Mouse (Mus musculus) stomach, embryonic 15.5 days (tissue): Measurements from ENCODE around the gene Prol1. TPM values are rescaled to one million over a fixed set of nuclear protein-coding genes. Genes with fewer than 3 reads are reported as not detected.
A peak's percentile ranks its signal among the peaks of the same experiment; 100 is the strongest.
"Not testable (repeated sequence)": the region's sequence is repeated elsewhere in the genome, so short reads cannot be mapped to it uniquely, and the experiment has no call there.

Experiments used
- ATAC-seq: fragments of 200-750 bp; cut with Nextera tagmentation; 2 replicates; pipeline ENCODE4 v1.8.0; 2017; ENCODE audit warnings: low read depth, moderate number of reproducible peaks, moderate TSS enrichment; ENCODE audit not compliant: insufficient read depth, low FRiP score
- H3K27ac ChIP-seq: fragments of 300-500 bp; sonication (generic); 2 replicates; pipeline ENCODE4 v1.5.1; 2015; ENCODE audit warnings: mild to moderate bottlenecking, inconsistent platforms
- H3K27me3 ChIP-seq: fragments of 300-500 bp; sonication (generic); replicated peaks from 2 replicates; pipeline ENCODE4 v1.6.1; 2015; ENCODE audit warnings: inconsistent platforms
- H3K36me3 ChIP-seq: fragments of 300-500 bp; sonication (generic); 2 replicates; pipeline ENCODE4 v1.6.1; 2015; ENCODE audit warnings: inconsistent platforms
- H3K4me1 ChIP-seq: fragments of 300-500 bp; sonication (generic); 2 replicates; pipeline ENCODE4 v1.6.1; 2015; ENCODE audit warnings: inconsistent platforms
- H3K4me2 ChIP-seq: fragments of 300-500 bp; sonication (generic); 2 replicates; pipeline ENCODE4 v1.6.1; 2015; ENCODE audit warnings: mild to moderate bottlenecking, inconsistent platforms
- H3K4me3 ChIP-seq: fragments of 300-500 bp; sonication (generic); replicated peaks from 2 replicates; pipeline ENCODE4 v1.5.1; 2015; ENCODE audit warnings: inconsistent platforms
- H3K9ac ChIP-seq: fragments of 300-500 bp; sonication (generic); 2 replicates; pipeline ENCODE4 v1.6.1; 2015; ENCODE audit warnings: inconsistent platforms
- H3K9me3 ChIP-seq: fragments of 300-500 bp; sonication (generic); 2 replicates; pipeline ENCODE4 v1.6.1; 2016; ENCODE audit warnings: inconsistent platforms
- WGBS: fragments of 180-500 bp; shearing (Covaris S2); methylation state at CpG from one replicate; pipeline ENCODE4 v1.1.7; 2015; 5-methylcytosine and 5-hydroxymethylcytosine counted together
- polyA plus RNA-seq: library from polyadenylated mRNA; unstranded; fragments of >200 nt; fragmentation: Nextera tagmentation; extraction: Ambion mirVana; gene quantifications from 2 replicates; pipeline ENCODE4 v1.2.1, GENCODE M21; 2015

Prol1 gene
- not detected in 2 replicates for polyA plus RNA-seq

DNA sequence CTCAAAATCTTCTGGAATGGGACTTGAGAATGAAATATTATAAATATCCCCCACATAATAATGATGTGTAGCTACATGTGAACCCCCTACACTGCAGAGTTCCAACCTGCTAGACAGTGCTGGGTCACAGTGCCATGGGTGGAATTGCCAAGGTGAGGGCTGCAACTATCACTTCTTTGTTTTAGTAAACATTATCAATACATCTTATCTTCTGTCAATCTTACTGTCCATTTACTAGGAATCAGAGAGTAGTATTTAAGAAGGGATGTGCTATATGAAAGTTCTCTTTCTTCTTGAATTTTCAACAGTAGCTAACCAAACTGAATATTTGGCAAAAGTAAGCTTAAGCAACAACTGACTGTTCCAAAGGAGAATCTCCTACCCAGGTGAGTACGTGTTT is at the start of gene Prol1:
Prol1 (plus strand) TSS at position 301 of the 400 bp plus-strand sequence.
- no peak within 1 kb of the TSS for H3K4me3 ChIP-seq
- no peak within 1 kb of the TSS for H3K27ac ChIP-seq
- no peaks in the 10 kb centered on the region for H3K36me3 ChIP-seq
- ATAC-seq: no peak
- H3K9ac ChIP-seq: no peak within 1 kb of the TSS
- no peak within 1 kb of the TSS for H3K4me2 ChIP-seq
- no peaks in the 10 kb centered on the region for H3K4me1 ChIP-seq
- WGBS: 79% methylated on average over 1 of the region's 1 CpGs
- no peaks in the 10 kb centered on the region for H3K27me3 ChIP-seq
- H3K9me3 ChIP-seq: no peaks in the 10 kb centered on the region

DNA sequence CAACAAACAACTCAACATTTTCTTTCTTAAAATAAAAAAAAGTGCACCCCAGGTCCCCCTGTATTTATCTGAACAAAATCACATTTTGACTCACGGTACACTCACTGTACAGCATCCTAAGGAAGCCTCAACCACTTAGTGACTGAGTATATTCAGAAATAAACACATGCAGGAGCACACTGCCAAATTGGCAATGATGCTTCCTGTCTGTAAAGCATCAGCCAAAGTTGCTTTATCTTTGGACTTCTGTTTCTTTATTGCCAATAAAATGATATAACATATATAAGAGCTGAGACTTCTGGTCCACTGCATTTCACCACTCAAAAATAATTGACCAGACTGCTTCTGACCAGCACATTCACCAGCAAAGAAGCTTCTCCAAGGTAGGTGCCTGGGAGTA is 48.5 kb upstream of the Prol1 start, which contains the start of gene Gm7714:
Gm7714 (plus strand) TSS at position 301 of the 400 bp plus-strand sequence.
- no peak for ATAC-seq
- Histone ChIP-seq H3K27me3 (no peaks in the 10 kb centered on the region), H3K4me1 (no peaks in the 10 kb centered on the region), H3K4me2 (no peak within 1 kb of the TSS), H3K4me3 (no peak within 1 kb of the TSS), H3K9me3 (no peaks in the 10 kb centered on the region), H3K36me3 (no peaks in the 10 kb centered on the region), H3K27ac (no peak within 1 kb of the TSS), H3K9ac (no peak within 1 kb of the TSS)
- 67% methylated on average over 1 of the region's 1 CpGs for WGBS

DNA sequence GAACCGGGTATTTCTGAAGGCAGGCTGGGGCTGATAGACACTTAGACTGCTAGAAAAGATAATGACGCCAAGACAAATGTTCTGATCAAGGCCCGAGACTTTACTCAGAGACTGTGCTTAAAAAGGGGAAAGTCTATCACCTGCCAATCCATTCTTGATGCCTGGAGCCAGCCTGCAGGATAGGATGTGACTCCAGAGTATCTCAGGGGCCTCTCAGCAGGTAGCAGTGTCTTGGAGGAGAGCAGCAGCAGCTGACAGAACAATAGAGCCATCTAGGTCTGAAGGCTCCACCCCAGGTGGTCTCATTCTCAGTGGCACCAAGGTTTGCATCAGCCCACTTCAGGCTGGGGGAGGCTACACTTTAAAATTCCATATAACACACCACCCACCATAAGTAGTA is 5.8 kb upstream of the Prol1 start:
- H3K4me1 ChIP-seq, H3K4me2 ChIP-seq, H3K27ac ChIP-seq, H3K9ac ChIP-seq, ATAC-seq, H3K36me3 ChIP-seq, H3K4me3 ChIP-seq, H3K27me3 ChIP-seq, H3K9me3 ChIP-seq: not testable (repeated sequence)
- WGBS: 64% methylated on average over 3 of the region's 3 CpGs

DNA sequence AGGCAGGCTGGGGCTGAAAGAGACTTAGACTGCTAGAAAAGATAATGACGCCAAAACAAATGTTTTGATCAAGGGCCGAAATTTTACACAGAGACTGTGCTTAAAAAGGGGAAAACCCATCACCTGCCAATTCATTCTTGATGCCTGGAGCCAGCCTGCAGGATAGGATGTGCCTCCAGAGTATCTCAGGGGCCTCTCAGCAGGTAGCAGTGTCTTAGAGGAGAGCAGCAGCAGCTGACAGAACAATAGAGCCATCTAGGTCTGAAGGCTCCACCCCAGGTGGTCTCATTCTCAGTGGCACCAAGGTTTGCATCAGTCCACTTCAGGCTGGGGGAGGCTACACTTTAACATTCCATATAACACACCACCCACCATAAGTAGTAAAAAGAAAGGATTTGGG is 31.4 kb downstream of the Prol1 start:
- WGBS: 60% methylated on average over 2 of the region's 2 CpGs
- not testable (repeated sequence) for H3K9ac ChIP-seq, H3K4me2 ChIP-seq, H3K27me3 ChIP-seq, ATAC-seq, H3K4me1 ChIP-seq, H3K36me3 ChIP-seq, H3K27ac ChIP-seq, H3K9me3 ChIP-seq, H3K4me3 ChIP-seq

DNA sequence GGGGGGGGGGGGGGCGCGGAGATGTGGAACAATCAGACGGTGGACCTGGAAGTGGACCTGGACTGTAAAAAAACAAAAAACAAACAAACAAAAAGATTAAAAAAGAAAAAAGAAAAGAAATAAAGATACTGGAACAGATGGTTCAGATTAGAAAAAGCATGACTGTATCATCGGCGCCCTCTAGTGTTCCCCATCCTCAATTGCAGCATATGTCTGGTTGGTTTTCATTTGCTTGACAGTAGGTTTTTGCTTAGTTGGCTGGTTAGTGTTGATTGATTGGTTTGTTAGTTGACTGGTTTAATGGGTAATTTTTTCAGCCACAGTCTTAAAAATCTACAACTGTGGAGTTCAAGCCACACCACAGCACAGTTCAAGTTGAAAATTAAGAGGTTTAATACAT is 47.7 kb downstream of the Prol1 start:
- ATAC-seq: no peak
- Histone ChIP-seq H3K4me1 (no peaks in the 10 kb centered on the region), H3K4me2 (no peak overlapping the region), H3K27ac (no peak overlapping the region), H3K27me3 (no peaks in the 10 kb centered on the region), H3K9ac (no peak overlapping the region), H3K36me3 (no peaks in the 10 kb centered on the region), H3K9me3 (no peaks in the 10 kb centered on the region), H3K4me3 (no peak overlapping the region)
- 1% methylated on average over 5 of the region's 5 CpGs for WGBS

DNA sequence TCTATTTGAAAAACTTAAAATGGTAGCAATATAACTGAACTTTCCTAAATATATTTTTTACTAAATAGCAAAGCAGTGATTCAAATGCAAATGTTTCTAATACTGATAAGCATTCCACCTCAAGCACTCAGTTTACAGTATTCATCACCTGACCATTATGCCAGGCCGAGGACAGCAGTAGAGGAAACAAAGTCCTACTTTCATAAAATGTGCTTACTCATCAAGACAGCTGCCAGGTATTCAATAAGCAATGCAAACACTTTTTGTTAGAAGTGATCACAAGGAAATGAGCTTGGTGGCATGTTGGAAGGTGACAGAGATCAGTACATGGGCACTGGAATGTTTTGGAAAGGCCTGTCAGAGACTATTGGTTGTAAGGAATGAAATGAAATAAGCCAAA is 49.8 kb downstream of the Prol1 start:
- H3K4me3 ChIP-seq: no peak overlapping the region
- 56% methylated on average over 1 of the region's 1 CpGs for WGBS
- no peaks in the 10 kb centered on the region for H3K4me1 ChIP-seq
- H3K36me3 ChIP-seq: no peaks in the 10 kb centered on the region
- H3K27ac ChIP-seq: no peak overlapping the region
- H3K9me3 ChIP-seq: no peaks in the 10 kb centered on the region
- ATAC-seq: no peak
- H3K4me2 ChIP-seq: no peak overlapping the region
- no peaks in the 10 kb centered on the region for H3K27me3 ChIP-seq
- H3K9ac ChIP-seq: no peak overlapping the region

DNA sequence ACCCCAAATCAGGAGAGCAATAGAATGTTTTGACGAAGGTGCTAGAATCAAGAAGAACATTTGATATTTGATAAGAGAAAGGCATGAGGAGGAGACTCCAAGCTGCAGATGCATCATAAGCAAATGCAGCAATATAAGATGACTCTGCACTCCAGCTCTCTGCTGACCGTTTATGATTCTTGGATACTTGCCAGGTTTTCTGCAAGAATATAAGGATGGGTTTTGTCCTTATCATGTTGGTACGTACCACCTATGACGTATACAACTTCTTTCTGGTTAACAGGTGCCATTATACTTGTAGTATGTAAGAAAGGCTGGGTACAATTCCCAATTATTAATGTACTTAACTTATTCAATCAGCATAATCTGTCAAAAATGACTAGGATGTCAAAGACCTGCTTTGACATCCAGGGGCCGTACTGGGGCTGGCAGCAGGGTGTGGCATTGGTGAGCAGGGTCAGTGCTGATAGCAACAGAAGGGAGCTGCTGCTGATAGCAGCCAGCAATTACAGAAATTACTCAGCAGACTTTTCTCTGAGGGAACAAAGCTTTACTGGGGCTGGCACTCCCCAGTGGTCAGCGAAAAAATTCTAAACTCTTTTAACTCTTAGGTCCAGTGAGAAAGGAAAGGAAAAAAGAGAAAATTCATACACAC is 53.6 kb downstream of the Prol1 start:
- 50% methylated on average over 6 of the region's 6 CpGs for WGBS
- no peak overlapping the region for H3K27ac ChIP-seq
- ATAC-seq: 0 out of 2 replicates have a peak, but pooled peaks have one; percentile 43
- H3K36me3 ChIP-seq: no peaks in the 10 kb centered on the region
- H3K9ac ChIP-seq: no peak overlapping the region
- H3K27me3 ChIP-seq: no peaks in the 10 kb centered on the region
- H3K4me1 ChIP-seq: no peaks in the 10 kb centered on the region
- H3K4me2 ChIP-seq: no peak overlapping the region
- no peaks in the 10 kb centered on the region for H3K9me3 ChIP-seq
- H3K4me3 ChIP-seq: no peak overlapping the region

DNA sequence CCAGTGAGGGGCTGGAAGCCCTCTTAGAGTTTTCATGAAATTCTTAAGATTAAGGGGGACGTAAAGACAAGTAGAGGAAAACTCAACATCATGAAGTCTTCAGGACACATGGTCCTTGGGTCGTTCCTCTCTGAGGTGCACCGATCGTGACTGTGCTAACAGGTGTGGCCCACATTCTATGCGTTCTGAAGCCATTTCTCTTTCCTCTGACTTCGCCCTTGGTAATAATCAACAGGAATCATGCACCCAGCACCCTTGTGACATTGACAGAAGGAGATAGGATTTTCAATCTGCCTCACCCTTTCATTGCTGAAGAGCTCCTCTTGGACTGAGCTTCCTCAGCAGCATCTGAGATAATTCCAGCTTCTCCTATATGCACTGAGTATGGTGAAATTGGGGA is 55.5 kb downstream of the Prol1 start:
- Histone ChIP-seq H3K27ac (no peak overlapping the region), H3K36me3 (no peaks in the 10 kb centered on the region), H3K4me3 (no peak overlapping the region), H3K27me3 (no peaks in the 10 kb centered on the region), H3K9me3 (no peaks in the 10 kb centered on the region), H3K9ac (no peak overlapping the region), H3K4me1 (no peaks in the 10 kb centered on the region), H3K4me2 (no peak overlapping the region)
- no peak for ATAC-seq
- WGBS: 75% methylated on average over 6 of the region's 6 CpGs

DNA sequence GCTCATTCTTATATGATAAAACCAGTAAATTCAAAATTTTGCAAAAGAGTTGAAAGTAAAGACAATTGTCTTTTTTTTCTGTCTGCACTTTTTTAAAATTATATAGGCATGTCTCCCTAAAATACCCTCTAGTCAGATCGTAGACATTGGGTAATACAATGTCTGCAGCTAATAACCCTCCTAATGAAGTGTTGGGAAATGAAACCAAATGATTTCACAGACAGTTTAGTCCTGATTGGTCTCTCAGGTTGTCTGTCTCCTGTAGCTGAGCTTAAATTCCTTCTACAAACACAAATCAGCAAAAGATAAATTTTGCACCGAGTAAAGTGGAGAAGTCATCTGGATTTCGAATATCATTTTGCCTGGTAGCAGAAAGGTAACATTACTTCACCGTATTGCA is 58.7 kb downstream of the Prol1 start, which contains the start of gene Amtn:
Amtn (plus strand) TSS at position 301 of the 400 bp plus-strand sequence.
- Histone ChIP-seq H3K4me3 (no peak within 1 kb of the TSS), H3K9ac (no peak within 1 kb of the TSS), H3K27ac (no peak within 1 kb of the TSS), H3K9me3 (no peaks in the 10 kb centered on the region), H3K27me3 (no peaks in the 10 kb centered on the region), H3K4me2 (no peak within 1 kb of the TSS), H3K4me1 (no peaks in the 10 kb centered on the region), H3K36me3 (no peaks in the 10 kb centered on the region)
- ATAC-seq: no peak
- 70% methylated on average over 4 of the region's 4 CpGs for WGBS

Other genes with a start within 250 kb of the Prol1 start
- gene Smr2, start 230.8 kb upstream of the Prol1 start, polyA plus RNA-seq: not detected in 2 replicates
- not detected in 2 replicates for gene Gm11116, start 205.8 kb upstream of the Prol1 start, polyA plus RNA-seq
- gene Gm11115, start 163.2 kb upstream of the Prol1 start, polyA plus RNA-seq: not detected in 2 replicates
- gene Gm7714, start 48.4 kb upstream of the Prol1 start, polyA plus RNA-seq: not detected in 2 replicates
- not detected in 2 replicates for gene Amtn, start 58.8 kb downstream of the Prol1 start, polyA plus RNA-seq
- gene Ambn, start 138.7 kb downstream of the Prol1 start, polyA plus RNA-seq: not detected in 2 replicates
- gene Enam, start 170.7 kb downstream of the Prol1 start, polyA plus RNA-seq: not detected in 2 replicates
- 0.19 and 0.27 TPM in 2 replicates for gene Jchain, start 210.6 kb downstream of the Prol1 start, polyA plus RNA-seq
- gene Utp3, start 237.2 kb downstream of the Prol1 start, polyA plus RNA-seq: 62.6 and 65.5 TPM in 2 replicates
- 16.8 and 18.3 TPM in 2 replicates for gene Rufy3, start 247.7 kb downstream of the Prol1 start, polyA plus RNA-seq